In genomic region chr9:66061656-66062055, GRCm38 (mm10) we compare ENCODE assay signal across 8 mouse cellular contexts. TPM values are rescaled to one million over a fixed set of nuclear protein-coding genes. Genes with fewer than 3 reads are reported as not detected.
DNase-seq lines count a peak whose midpoint lies in the region; ATAC-seq lines count a peak whose summit lies in the region.

No protein-coding gene starts in this region.

- H3K4me2 ChIP-seq in lung, embryonic 15.5 days = peak overlapping the region; percentile 65
- H3K4me2 ChIP-seq in limb, embryonic 13.5 days (replicated peaks) = peak overlapping the region; percentile 88
- peak overlapping the region; percentile 84 for H3K4me2 ChIP-seq in stomach, embryonic 14.5 days (replicated peaks; ENCODE audit: low read depth, low read length)

- peak; percentile 21 for DNase-seq in cerebellum, adult 11-12 months
- DNase-seq in lung, postnatal 10 days = no peak
- DNase-seq in frontal cortex, postnatal 25 days (ENCODE audit: low spot score in 2 of 2) = no peak

- H3K27ac ChIP-seq in lung, embryonic 15.5 days = no peak overlapping the region; the same call in 1 of the 2 replicates
- no peak overlapping the region for H3K27ac ChIP-seq in limb, embryonic 13.5 days
- no peak overlapping the region for H3K27ac ChIP-seq in stomach, embryonic 14.5 days (ENCODE audit: low read length)

- peaks cover 10% of the 10 kb centered on the region for H3K4me1 ChIP-seq in lung, embryonic 15.5 days
- peaks cover 21% of the 10 kb centered on the region for H3K4me1 ChIP-seq in limb, embryonic 13.5 days
- H3K4me1 ChIP-seq in stomach, embryonic 14.5 days (ENCODE audit: control insufficient read depth, insufficient read depth, low read length) = peaks cover 16% of the 10 kb centered on the region; the same call in 1 of the 2 replicates

- WGBS in lung, embryonic 15.5 days = 69% methylated on average over 3 of the region's 3 CpGs
- 79% methylated on average over 3 of the region's 3 CpGs for WGBS in limb, embryonic 13.5 days
- 78% methylated on average over 3 of the region's 3 CpGs for WGBS in stomach, embryonic 14.5 days

- H3K27me3 ChIP-seq in lung, embryonic 15.5 days = no peaks in the 10 kb centered on the region
- peaks cover 2% of the 10 kb centered on the region for H3K27me3 ChIP-seq in limb, embryonic 13.5 days
- no peaks in the 10 kb centered on the region for H3K27me3 ChIP-seq in stomach, embryonic 14.5 days (ENCODE audit: control insufficient read depth, insufficient read depth, low read length)

- H3K9me3 ChIP-seq in lung, embryonic 15.5 days = no peaks in the 10 kb centered on the region
- no peaks in the 10 kb centered on the region for H3K9me3 ChIP-seq in limb, embryonic 13.5 days
- H3K9me3 ChIP-seq in stomach, embryonic 14.5 days (ENCODE audit: control insufficient read depth, low read depth, low read length) = no peaks in the 10 kb centered on the region

- peaks cover 41% of the 10 kb centered on the region for H3K36me3 ChIP-seq in lung, embryonic 15.5 days
- H3K36me3 ChIP-seq in limb, embryonic 13.5 days = peaks cover 42% of the 10 kb centered on the region
- H3K36me3 ChIP-seq in stomach, embryonic 14.5 days (ENCODE audit: control insufficient read depth, insufficient read depth, low read length) = peaks cover 41% of the 10 kb centered on the region

- H3K9ac ChIP-seq in lung, embryonic 15.5 days = peak overlapping the region; percentile 81; the same call in 1 of the 2 replicates
- peak overlapping the region; percentile 91 for H3K9ac ChIP-seq in limb, embryonic 13.5 days
- no peak overlapping the region for H3K9ac ChIP-seq in stomach, embryonic 14.5 days (replicated peaks; ENCODE audit: low read depth, low read length)

- no peak for ATAC-seq in cerebellum, adult (ENCODE audit: insufficient number of reproducible peaks, low FRiP score, low TSS enrichment)
- no peak for ATAC-seq in lung, embryonic 15.5 days (ENCODE audit: borderline replicate concordance, extremely low read depth, low FRiP score, low TSS enrichment)
- no peak for ATAC-seq in limb, embryonic 13.5 days (ENCODE audit: low FRiP score, low read depth)
- no peak for ATAC-seq in stomach, embryonic 14.5 days (ENCODE audit: insufficient number of reproducible peaks, insufficient read depth, low FRiP score, low read depth)
- no peak for ATAC-seq in inflammation-experienced regulatory T-cells, adult 6 months

- H3K4me3 ChIP-seq in lung, embryonic 15.5 days = peak overlapping the region; percentile 78; the same call in 1 of the 2 replicates
- H3K4me3 ChIP-seq in limb, embryonic 13.5 days = peak overlapping the region; percentile 85
- H3K4me3 ChIP-seq in stomach, embryonic 14.5 days (ENCODE audit: low read depth, low read length) = peak overlapping the region; percentile 88

RNA-seq across cellular contexts. Expression of gene Ppib, which starts 1.6 kb away (rescaled TPM):
- polyA plus RNA-seq in lung, embryonic 15.5 days (2015; fragmentation: Nextera tagmentation; extraction: Ambion mirVana) = 655 and 682 TPM in 2 replicates
- 665 and 680 TPM in 2 replicates for polyA plus RNA-seq in limb, embryonic 13.5 days (2015; fragmentation: Nextera tagmentation; extraction: Ambion mirVana)
- 658 and 678 TPM in 2 replicates for polyA plus RNA-seq in stomach, embryonic 14.5 days (2014; fragmentation: Nextera tagmentation; extraction: Ambion mirVana)
- polyA plus RNA-seq in inflammation-experienced regulatory T-cells, adult 6 months (2017; shearing (Covaris generic)) = 100 to 1,000 TPM; 427 to 663 (median 505) TPM

RNA-seq across cellular contexts. Expression of gene Snx22, which starts 7.9 kb away (rescaled TPM):
- 9.8 and 10.6 TPM in 2 replicates for polyA plus RNA-seq in lung, embryonic 15.5 days (2015; fragmentation: Nextera tagmentation; extraction: Ambion mirVana)
- polyA plus RNA-seq in limb, embryonic 13.5 days (2015; fragmentation: Nextera tagmentation; extraction: Ambion mirVana) = 5.0 and 5.3 TPM in 2 replicates
- polyA plus RNA-seq in stomach, embryonic 14.5 days (2014; fragmentation: Nextera tagmentation; extraction: Ambion mirVana) = 1.4 TPM in 2 replicates
- 1 to 10 TPM; 1.3 to 2.3 (median 1.6) TPM for polyA plus RNA-seq in inflammation-experienced regulatory T-cells, adult 6 months (2017; shearing (Covaris generic))
